Mouse (Mus musculus): ENCODE data around the gene Apex1.

GRCm38 (mm10) chr14:50897374-50897765 is 27.4 kb upstream of the Apex1 start, which contains the start of gene Klhl33:
- TF ChIP-seq CTCF (IDR thresholded peaks at IDR 0.05; ENCODE audit: low read depth) (no peak), EP300 (optimal IDR thresholded peaks at IDR 0.05) (no peak)

Measured in stomach, postnatal 0 days (tissue).